Mouse (Mus musculus): ENCODE results near the gene Dmrtc1b. TPM values are rescaled to one million over a fixed set of nuclear protein-coding genes. Genes with fewer than 3 reads are reported as not detected.
"Not testable (repeated sequence)": the region's sequence is repeated elsewhere in the genome, so short reads cannot be mapped to it uniquely, and the experiment has no call there.

Gene Dmrtc1b
- polyA plus RNA-seq (2015; fragmentation: Nextera tagmentation; extraction: Ambion mirVana), result not detected in 2 replicates

- H3K4me1 ChIP-seq; H3K9me3 ChIP-seq; H3K9ac ChIP-seq; H3K4me2 ChIP-seq; H3K36me3 ChIP-seq; H3K27ac ChIP-seq; H3K27me3 ChIP-seq (replicated peaks); ATAC-seq (ENCODE audit: insufficient read depth, low FRiP score, low read depth); H3K4me3 ChIP-seq (replicated peaks): not testable (repeated sequence)
- 74% methylated on average over 9 of the region's 10 CpGs for WGBS
Observed at GRCm38 (mm10) chrX:102707535-102707934, at the start of gene Dmrtc1b, which contains the start of gene Gm9112. Dmrtc1b (plus strand) TSS chrX:102707865. Gm9112 (minus strand) TSS chrX:102707635.

- Histone ChIP-seq H3K4me1 (no peaks in the 10 kb centered on the region), H3K27me3 (replicated peaks) (no peaks in the 10 kb centered on the region), H3K9me3 (no peaks in the 10 kb centered on the region), H3K9ac (no peak overlapping the region), H3K4me2 (no peak overlapping the region), H3K27ac (no peak overlapping the region), H3K4me3 (replicated peaks) (no peak overlapping the region), H3K36me3 (no peaks in the 10 kb centered on the region)
- WGBS, result 21% methylated on average over 3 of the region's 3 CpGs
- no peak for ATAC-seq (ENCODE audit: insufficient read depth, low FRiP score, low read depth)
Observed at GRCm38 (mm10) chrX:102660712-102661111, 47.0 kb upstream of the Dmrtc1b start.

DNA sequence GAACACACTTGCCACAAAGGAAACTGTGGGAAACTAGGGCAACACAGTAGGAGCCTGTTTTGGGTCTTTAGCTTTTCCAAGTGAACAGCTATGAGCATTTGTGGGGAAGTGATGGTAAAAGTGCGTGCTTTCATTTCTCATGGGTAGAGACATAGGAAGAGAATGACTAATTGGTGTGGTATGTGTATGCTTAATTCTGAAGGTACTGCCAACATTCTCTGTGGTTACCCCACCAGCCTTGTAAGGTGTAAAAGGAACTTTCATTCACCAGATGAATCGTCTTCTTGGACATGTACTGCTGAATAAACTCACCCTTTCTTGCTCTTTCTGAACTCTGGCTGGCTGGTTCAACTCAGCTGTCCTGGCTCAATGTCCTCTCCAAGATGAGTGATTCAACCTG lies 41.0 kb upstream of the Dmrtc1b start:
- Histone ChIP-seq H3K9me3 (no peaks in the 10 kb centered on the region), H3K4me1 (no peaks in the 10 kb centered on the region), H3K27me3 (replicated peaks) (no peaks in the 10 kb centered on the region), H3K4me3 (replicated peaks) (no peak overlapping the region), H3K9ac (no peak overlapping the region), H3K36me3 (no peaks in the 10 kb centered on the region), H3K4me2 (no peak overlapping the region), H3K27ac (no peak overlapping the region)
- no peak for ATAC-seq (ENCODE audit: insufficient read depth, low FRiP score, low read depth)
- WGBS, result 59% methylated on average over 2 of the region's 2 CpGs

DNA sequence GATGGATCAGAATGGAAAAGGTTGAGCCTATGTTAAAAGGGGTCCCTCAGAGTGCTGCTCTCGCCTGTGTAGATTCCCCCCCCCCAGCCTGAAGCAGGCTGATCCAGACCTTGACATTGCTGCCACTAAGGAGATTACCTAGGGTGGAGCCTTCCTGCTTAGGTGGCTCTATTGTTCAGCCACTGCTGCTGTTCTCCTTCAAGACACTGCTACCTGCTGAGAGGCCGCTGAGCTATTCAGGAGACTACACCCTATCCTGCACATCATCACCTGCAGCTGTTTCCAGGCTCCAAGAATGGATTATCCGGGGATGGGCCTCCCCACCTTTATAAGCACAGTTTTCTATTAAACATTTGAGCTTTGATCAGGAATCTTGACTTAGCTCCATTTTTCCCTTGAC lies 23.0 kb upstream of the Dmrtc1b start:
- H3K36me3 ChIP-seq; H3K27ac ChIP-seq; H3K27me3 ChIP-seq (replicated peaks); H3K9ac ChIP-seq; H3K9me3 ChIP-seq; ATAC-seq (ENCODE audit: insufficient read depth, low FRiP score, low read depth); H3K4me2 ChIP-seq; H3K4me3 ChIP-seq (replicated peaks); H3K4me1 ChIP-seq: not testable (repeated sequence)
- WGBS, result 46% methylated on average over 3 of the region's 3 CpGs

DNA sequence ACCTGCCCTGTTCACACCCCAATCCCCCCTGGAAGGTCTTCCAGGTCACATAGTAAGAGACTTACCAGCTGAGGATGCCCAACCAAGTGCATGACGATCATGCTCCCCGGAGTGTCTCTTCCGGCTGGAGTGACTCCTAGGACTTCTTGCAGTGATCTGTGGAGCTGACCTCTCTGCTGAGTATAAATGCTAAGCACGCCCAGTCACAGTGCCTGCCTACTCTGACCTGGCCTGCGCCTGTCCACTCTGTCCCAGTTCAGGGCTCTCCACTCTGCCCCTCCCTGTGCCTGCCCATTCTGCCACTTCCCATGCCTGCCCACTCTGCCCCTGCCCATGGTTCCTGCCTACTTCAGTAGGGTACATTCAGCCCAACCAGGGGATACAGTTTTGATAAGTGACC lies 20.8 kb upstream of the Dmrtc1b start, which contains the start of gene Gm3880:
Gene Gm3880 (minus strand): TSS at position 101 of the 400 bp plus-strand sequence.
- H3K9me3 ChIP-seq; H3K27ac ChIP-seq; ATAC-seq (ENCODE audit: insufficient read depth, low FRiP score, low read depth); H3K36me3 ChIP-seq; H3K4me2 ChIP-seq; H3K4me3 ChIP-seq (replicated peaks); H3K27me3 ChIP-seq (replicated peaks); H3K4me1 ChIP-seq; H3K9ac ChIP-seq: not testable (repeated sequence)
- WGBS, result 91% methylated on average over 5 of the region's 5 CpGs

- H3K27me3 ChIP-seq (replicated peaks); H3K4me1 ChIP-seq; H3K4me3 ChIP-seq (replicated peaks); H3K36me3 ChIP-seq; H3K4me2 ChIP-seq; H3K9ac ChIP-seq; ATAC-seq (ENCODE audit: insufficient read depth, low FRiP score, low read depth); H3K9me3 ChIP-seq; H3K27ac ChIP-seq: not testable (repeated sequence)
- 21% methylated on average over 4 of the region's 4 CpGs for WGBS
Observed at GRCm38 (mm10) chrX:102689252-102689651, 18.4 kb upstream of the Dmrtc1b start.

DNA sequence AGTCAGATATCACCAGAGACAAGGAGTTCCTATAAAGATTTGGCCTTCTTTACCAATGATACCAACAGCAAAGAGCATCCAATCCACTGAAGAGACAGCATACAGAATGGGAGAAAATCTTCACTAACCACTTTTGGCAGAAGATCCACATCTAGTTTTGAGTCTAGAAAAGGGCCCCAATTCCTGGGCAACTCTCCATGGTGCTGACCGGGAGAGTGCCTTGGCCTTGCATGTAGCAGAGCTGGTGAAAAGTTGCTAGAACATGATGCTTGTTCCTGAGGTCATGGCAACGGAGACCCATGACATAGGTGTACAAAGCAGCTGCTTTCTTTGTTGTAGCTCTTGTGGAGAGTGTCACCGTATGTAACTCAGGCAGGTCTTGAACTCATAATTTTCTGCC lies 7.0 kb upstream of the Dmrtc1b start:
- not testable (repeated sequence) for ATAC-seq (ENCODE audit: insufficient read depth, low FRiP score, low read depth); H3K27me3 ChIP-seq (replicated peaks); H3K4me1 ChIP-seq; H3K4me2 ChIP-seq; H3K9ac ChIP-seq; H3K9me3 ChIP-seq; H3K4me3 ChIP-seq (replicated peaks); H3K27ac ChIP-seq; H3K36me3 ChIP-seq
- 69% methylated on average over 3 of the region's 3 CpGs for WGBS

DNA sequence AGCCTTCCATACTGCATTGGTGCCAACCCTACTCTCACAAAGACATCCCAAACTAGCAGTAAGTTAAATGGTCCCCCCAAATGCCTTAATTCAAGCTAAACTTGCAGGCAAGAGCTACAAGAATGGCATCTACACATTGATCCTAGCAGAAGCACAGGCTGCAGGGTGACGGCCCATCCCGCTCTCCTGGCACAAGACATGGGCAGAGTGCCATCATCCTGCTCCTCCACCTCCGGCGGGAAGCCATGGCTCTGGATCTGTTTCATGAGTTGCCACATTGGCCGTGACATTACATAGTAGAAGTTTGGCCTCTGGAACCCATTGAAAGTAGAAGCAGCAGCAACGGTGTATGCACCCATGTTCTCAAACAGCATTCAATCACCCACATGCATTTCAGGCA lies 16.6 kb downstream of the Dmrtc1b start:
- not testable (repeated sequence) for ATAC-seq (ENCODE audit: insufficient read depth, low FRiP score, low read depth); H3K27ac ChIP-seq; H3K36me3 ChIP-seq; H3K27me3 ChIP-seq (replicated peaks); H3K4me1 ChIP-seq; H3K9ac ChIP-seq; H3K4me3 ChIP-seq (replicated peaks); H3K9me3 ChIP-seq; H3K4me2 ChIP-seq
- 91% methylated on average over 6 of the region's 6 CpGs for WGBS

Other genes with a start within 250 kb of the Dmrtc1b start
- gene Hdac8, start 202.5 kb upstream of the Dmrtc1b start, polyA plus RNA-seq (2015; fragmentation: Nextera tagmentation; extraction: Ambion mirVana), result 10.2 and 11.4 TPM in 2 replicates
- 6.2 and 6.7 TPM in 2 replicates for gene Phka1, start 63.6 kb upstream of the Dmrtc1b start, polyA plus RNA-seq (2015; fragmentation: Nextera tagmentation; extraction: Ambion mirVana)
- not detected in 2 replicates for gene Gm3880, start 20.9 kb upstream of the Dmrtc1b start, polyA plus RNA-seq (2015; fragmentation: Nextera tagmentation; extraction: Ambion mirVana)
- gene Gm9112, start 230 bp upstream of the Dmrtc1b start, polyA plus RNA-seq (2015; fragmentation: Nextera tagmentation; extraction: Ambion mirVana), result not detected in 2 replicates
- not detected in 2 replicates for gene Dmrtc1c1, start 95.1 kb downstream of the Dmrtc1b start, polyA plus RNA-seq (2015; fragmentation: Nextera tagmentation; extraction: Ambion mirVana)
- not detected in 2 replicates for gene Dmrtc1c2, start 146.8 kb downstream of the Dmrtc1b start, polyA plus RNA-seq (2015; fragmentation: Nextera tagmentation; extraction: Ambion mirVana)
- gene 1700031F05Rik, start 160.1 kb downstream of the Dmrtc1b start, polyA plus RNA-seq (2015; fragmentation: Nextera tagmentation; extraction: Ambion mirVana), result not detected in 2 replicates
- gene Dmrtc1a, start 200.8 kb downstream of the Dmrtc1b start, polyA plus RNA-seq (2015; fragmentation: Nextera tagmentation; extraction: Ambion mirVana), result 1.3 and 1.5 TPM in 2 replicates
- gene 1700011M02Rik, start 201.0 kb downstream of the Dmrtc1b start, polyA plus RNA-seq (2015; fragmentation: Nextera tagmentation; extraction: Ambion mirVana), result not detected in 2 replicates
- gene 1700018G05Rik, start 220.5 kb downstream of the Dmrtc1b start, polyA plus RNA-seq (2015; fragmentation: Nextera tagmentation; extraction: Ambion mirVana), result not detected in 2 replicates